Mouse (Mus musculus): Measurements from ENCODE around the gene Synpr.

DNA sequence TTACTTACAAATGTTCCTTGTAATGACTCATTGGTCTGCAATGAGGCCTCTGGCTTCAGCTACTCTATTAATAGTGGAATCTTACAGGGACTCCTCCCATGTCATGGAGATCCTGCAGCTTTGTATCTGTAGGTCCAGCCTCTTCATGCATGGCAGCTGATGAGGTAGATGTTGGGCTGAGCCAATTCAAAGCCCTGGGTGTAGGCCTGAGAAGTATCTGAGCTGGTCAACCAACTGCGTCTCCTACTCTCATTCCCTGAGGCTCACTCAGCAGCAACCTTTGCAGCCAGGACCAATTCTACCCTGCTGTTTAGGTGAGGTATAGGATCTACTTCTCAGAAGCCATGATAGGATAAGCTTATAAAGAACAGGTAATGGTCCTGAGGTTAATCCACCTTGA lies 32.0 kb upstream of the Synpr start:
- TF ChIP-seq POLR2A (IDR thresholded peaks at IDR 0.05; ENCODE audit: control insufficient read depth, extremely low read depth, insufficient read depth, low read length, poor library complexity), result no peak
- no peak for TF ChIP-seq CTCF (IDR thresholded peaks at IDR 0.05; ENCODE audit: borderline replicate concordance, control insufficient read depth, extremely low read depth, insufficient read depth, low read length, poor library complexity)

Data from thymus, adult 2 months (tissue).